Mouse (Mus musculus) intestine, postnatal 0 days (tissue): ENCODE measurements around the gene Stn1. TPM values are rescaled to one million over a fixed set of nuclear protein-coding genes. Genes with fewer than 3 reads are reported as not detected.
A peak's percentile ranks its signal among the peaks of the same experiment; 100 is the strongest.

ENCODE experiments used
- ATAC-seq: fragments of 200-750 bp; cut with Nextera tagmentation; 2 replicates; pipeline ENCODE4 v1.8.0; 2017; ENCODE audit warnings: mild to moderate bottlenecking, moderate TSS enrichment, moderate library complexity
- H3K27ac ChIP-seq: fragments of 300-500 bp; sonication (generic); 2 replicates; pipeline ENCODE4 v1.5.1; 2014; ENCODE audit warnings: mild to moderate bottlenecking, low read depth, low read length, moderate library complexity
- H3K27me3 ChIP-seq: fragments of 300-500 bp; sonication (generic); replicated peaks from 2 replicates; pipeline ENCODE4 v1.6.1; 2014; ENCODE audit warnings: low read length, mixed read lengths; ENCODE audit not compliant: control insufficient read depth, insufficient read depth
- H3K36me3 ChIP-seq: fragments of 300-500 bp; sonication (generic); 2 replicates; pipeline ENCODE4 v1.6.1; 2014; ENCODE audit warnings: mild to moderate bottlenecking, moderate library complexity; ENCODE audit not compliant: control insufficient read depth, insufficient read depth
- H3K4me1 ChIP-seq: fragments of 300-500 bp; sonication (generic); replicated peaks from 2 replicates; pipeline ENCODE4 v1.6.1; 2014; ENCODE audit warnings: antibody characterized with exemption, low read length, mixed read lengths; ENCODE audit not compliant: control insufficient read depth, insufficient read depth
- H3K4me2 ChIP-seq: fragments of 300-500 bp; sonication (generic); replicated peaks from 2 replicates; pipeline ENCODE4 v1.6.1; 2014; ENCODE audit warnings: low read depth, mild to moderate bottlenecking, moderate library complexity
- H3K4me3 ChIP-seq: fragments of 300-500 bp; sonication (generic); 2 replicates; pipeline ENCODE4 v1.5.1; 2014; ENCODE audit warnings: low read depth, low read length
- H3K9ac ChIP-seq: fragments of 300-500 bp; sonication (generic); 2 replicates; pipeline ENCODE4 v1.6.1; 2014; ENCODE audit warnings: mild to moderate bottlenecking, low read depth, low read length
- H3K9me3 ChIP-seq: fragments of 300-500 bp; sonication (generic); 2 replicates; pipeline ENCODE4 v1.6.1; 2016; ENCODE audit warnings: mixed run types; ENCODE audit not compliant: control insufficient read depth
- CTCF ChIP-seq: sonication (generic); IDR thresholded peaks from 2 replicates; pipeline ENCODE4 v1.5.1; 2016; ENCODE audit warnings: low read depth, mild to moderate bottlenecking, control low read depth, antibody characterized with exemption, moderate library complexity
- WGBS: fragments of 180-500 bp; shearing (Covaris S2); extraction: QIAGEN DNeasy Blood & Tissue Kit; methylation state at CpG from one replicate; pipeline ENCODE4 v1.1.7; 2014; 5-methylcytosine and 5-hydroxymethylcytosine counted together
- polyA plus RNA-seq: library from polyadenylated mRNA; unstranded; fragments of >200 nt; fragmentation: Nextera tagmentation; extraction: Ambion mirVana; gene quantifications from 2 replicates; pipeline ENCODE4 v1.2.1, GENCODE M21; 2015

Stn1 gene
- polyA plus RNA-seq, 1 experiment from 2014 or later: 14.9 TPM

GRCm38 (mm10) chr19:47455001-47455755 lies 82.1 kb downstream of the Stn1 start:
- peak overlapping the region; percentile 95 for H3K27ac ChIP-seq
- peak; percentile 85 for ATAC-seq
- peak overlapping the region; percentile 13; the same call in 1 of the 2 replicates for H3K9ac ChIP-seq
- H3K9me3 ChIP-seq: no peaks in the 10 kb centered on the region
- peak; percentile 48 for TF ChIP-seq CTCF
- no peaks in the 10 kb centered on the region for H3K27me3 ChIP-seq
- WGBS: 39% methylated on average over 15 of the region's 15 CpGs
- peak overlapping the region; percentile 24; the same call in 1 of the 2 replicates for H3K4me3 ChIP-seq
- peak overlapping the region; percentile 56 for H3K4me2 ChIP-seq
- no peaks in the 10 kb centered on the region for H3K36me3 ChIP-seq
- H3K4me1 ChIP-seq: peaks cover 22% of the 10 kb centered on the region

- Histone ChIP-seq H3K4me1 (peaks cover 23% of the 10 kb centered on the region), H3K4me2 (peak overlapping the region; percentile 56)
These were observed 82.9 kb downstream of the Stn1 start for GRCm38 (mm10) chr19:47454167-47455000.

GRCm38 (mm10) chr19:47453352-47453751 lies 84.0 kb downstream of the Stn1 start:
- no peaks in the 10 kb centered on the region for H3K36me3 ChIP-seq
- no peaks in the 10 kb centered on the region for H3K9me3 ChIP-seq
- H3K4me1 ChIP-seq: peaks cover 27% of the 10 kb centered on the region
- no peak overlapping the region for H3K4me2 ChIP-seq
- WGBS: 90% methylated on average over 7 of the region's 7 CpGs
- no peak for ATAC-seq
- no peak overlapping the region for H3K4me3 ChIP-seq
- no peak overlapping the region for H3K27ac ChIP-seq
- no peak overlapping the region for H3K9ac ChIP-seq
- no peak for TF ChIP-seq CTCF
- H3K27me3 ChIP-seq: no peaks in the 10 kb centered on the region

More at GRCm38 (mm10) chr19:47454167-47455000, 82.9 kb downstream of the Stn1 start:
- Histone ChIP-seq H3K4me3 (no peak overlapping the region), H3K36me3 (no peaks in the 10 kb centered on the region), H3K9ac (no peak overlapping the region), H3K27ac (peak overlapping the region; percentile 95), H3K9me3 (no peaks in the 10 kb centered on the region), H3K27me3 (no peaks in the 10 kb centered on the region)
- ATAC-seq: no peak; the same call in 1 of the 2 replicates
- WGBS: 52% methylated on average over 11 of the region's 11 CpGs
- TF ChIP-seq CTCF: no peak

- no peaks in the 10 kb centered on the region for H3K36me3 ChIP-seq
- no peak overlapping the region for H3K27ac ChIP-seq
- peaks cover 27% of the 10 kb centered on the region for H3K4me1 ChIP-seq
- no peak for ATAC-seq
- no peak overlapping the region for H3K9ac ChIP-seq
- no peak for TF ChIP-seq CTCF
- H3K9me3 ChIP-seq: no peaks in the 10 kb centered on the region
- no peaks in the 10 kb centered on the region for H3K27me3 ChIP-seq
- no peak overlapping the region for H3K4me2 ChIP-seq
- no peak overlapping the region for H3K4me3 ChIP-seq
- WGBS: 72% methylated on average over 10 of the region's 10 CpGs
These were observed 84.6 kb downstream of the Stn1 start for GRCm38 (mm10) chr19:47452682-47453081.

- no peaks in the 10 kb centered on the region for H3K27me3 ChIP-seq
- 61% methylated on average over 7 of the region's 7 CpGs for WGBS
- no peaks in the 10 kb centered on the region for H3K36me3 ChIP-seq
- H3K9ac ChIP-seq: no peak overlapping the region
- no peak overlapping the region for H3K27ac ChIP-seq
- H3K4me2 ChIP-seq: no peak overlapping the region
- no peak for ATAC-seq
- no peaks in the 10 kb centered on the region for H3K9me3 ChIP-seq
- TF ChIP-seq CTCF: no peak
- H3K4me1 ChIP-seq: peaks cover 27% of the 10 kb centered on the region
- no peak overlapping the region for H3K4me3 ChIP-seq
These were observed 85.1 kb downstream of the Stn1 start for GRCm38 (mm10) chr19:47452211-47452610.

GRCm38 (mm10) chr19:47451476-47452113 lies 85.7 kb downstream of the Stn1 start:
- H3K4me2 ChIP-seq: no peak overlapping the region
- no peak overlapping the region for H3K27ac ChIP-seq
- no peaks in the 10 kb centered on the region for H3K9me3 ChIP-seq
- no peak overlapping the region for H3K4me3 ChIP-seq
- H3K9ac ChIP-seq: no peak overlapping the region
- H3K4me1 ChIP-seq: peaks cover 33% of the 10 kb centered on the region
- 66% methylated on average over 10 of the region's 10 CpGs for WGBS
- no peak for ATAC-seq
- no peaks in the 10 kb centered on the region for H3K36me3 ChIP-seq
- H3K27me3 ChIP-seq: no peaks in the 10 kb centered on the region
- TF ChIP-seq CTCF: no peak

Other genes starting within 250 kb of the Stn1 start
- 2.2 and 2.4 TPM in 2 replicates for gene Sh3pxd2a, start 73.1 kb downstream of the Stn1 start, polyA plus RNA-seq
- 8.8 and 10.0 TPM in 2 replicates for gene Slk, start 42.2 kb upstream of the Stn1 start, polyA plus RNA-seq
- gene Col17a1, start 154.6 kb upstream of the Stn1 start, polyA plus RNA-seq: 0.30 and 0.34 TPM in 2 replicates
- gene Sfr1, start 194.2 kb upstream of the Stn1 start, polyA plus RNA-seq: 145 TPM in 2 replicates